Mouse (Mus musculus) lung, postnatal 25 days (tissue): Measurements from ENCODE around the gene Hrh1.
A peak's percentile ranks its signal among the peaks of the same experiment; 100 is the strongest.

Experiments used
- DNase-seq: peaks from one replicate; pipeline ENCODE4 v3.0.0; 2022; ENCODE audit warnings: low spot score

The Hrh1 gene

GRCm38 (mm10) chr6:114407049-114407448, 9.3 kb downstream of the Hrh1 start:
- no peak for DNase-seq

- DNase-seq, result no peak
Measured at GRCm38 (mm10) chr6:114408278-114408677, 10.5 kb downstream of the Hrh1 start.

GRCm38 (mm10) chr6:114411913-114412312, 14.2 kb downstream of the Hrh1 start:
- no peak for DNase-seq

GRCm38 (mm10) chr6:114414510-114414909, 16.8 kb downstream of the Hrh1 start:
- no peak for DNase-seq

- peak; percentile 47 for DNase-seq
Measured at GRCm38 (mm10) chr6:114418037-114418436, 20.3 kb downstream of the Hrh1 start.

GRCm38 (mm10) chr6:114421061-114421460, 23.3 kb downstream of the Hrh1 start:
- no peak for DNase-seq

GRCm38 (mm10) chr6:114423051-114423676, 25.4 kb downstream of the Hrh1 start:
- DNase-seq, result no peak

GRCm38 (mm10) chr6:114425343-114425742, 27.6 kb downstream of the Hrh1 start:
- no peak for DNase-seq

- no peak for DNase-seq
Measured at GRCm38 (mm10) chr6:114427641-114428040, 29.9 kb downstream of the Hrh1 start.

- no peak for DNase-seq
Measured at GRCm38 (mm10) chr6:114428831-114429230, 31.1 kb downstream of the Hrh1 start.

- DNase-seq, result no peak
Measured at GRCm38 (mm10) chr6:114432591-114432990, 34.9 kb downstream of the Hrh1 start.

- no peak for DNase-seq
Measured at GRCm38 (mm10) chr6:114434524-114434923, 36.8 kb downstream of the Hrh1 start.

GRCm38 (mm10) chr6:114440302-114440701, 42.6 kb downstream of the Hrh1 start:
- no peak for DNase-seq

- no peak for DNase-seq
Measured at GRCm38 (mm10) chr6:114440788-114441453, 43.2 kb downstream of the Hrh1 start.

- no peak for DNase-seq
Measured at GRCm38 (mm10) chr6:114444247-114444844, 46.6 kb downstream of the Hrh1 start.

GRCm38 (mm10) chr6:114444976-114445375, 47.2 kb downstream of the Hrh1 start:
- no peak for DNase-seq

GRCm38 (mm10) chr6:114448888-114449287, 51.2 kb downstream of the Hrh1 start:
- peak; percentile 7 for DNase-seq

GRCm38 (mm10) chr6:114455267-114455666, 57.5 kb downstream of the Hrh1 start:
- DNase-seq, result no peak

- no peak for DNase-seq
Measured at GRCm38 (mm10) chr6:114456255-114457042, 58.7 kb downstream of the Hrh1 start.

- no peak for DNase-seq
Measured at GRCm38 (mm10) chr6:114457299-114457698, 59.6 kb downstream of the Hrh1 start.

- DNase-seq, result peak; percentile 43
Measured at GRCm38 (mm10) chr6:114458191-114458590, 60.5 kb downstream of the Hrh1 start.

- DNase-seq, result no peak
Measured at GRCm38 (mm10) chr6:114459969-114460368, 62.2 kb downstream of the Hrh1 start.

- no peak for DNase-seq
Measured at GRCm38 (mm10) chr6:114461536-114461935, 63.8 kb downstream of the Hrh1 start.
